Mouse (Mus musculus) lung, postnatal 14 days (tissue): Measurements from ENCODE around the gene Amer2.
"Not testable (repeated sequence)": the region's sequence is repeated elsewhere in the genome, so short reads cannot be mapped to it uniquely, and the experiment has no call there.

ENCODE experiments used
- DNase-seq: peaks from one replicate; pipeline ENCODE4 v3.0.0; 2021

Amer2 gene

GRCm38 (mm10) chr14:60372821-60373309, at the start of gene Amer2:
Amer2 (plus strand) TSS chr14:60373259.
- no peak for DNase-seq

GRCm38 (mm10) chr14:60340001-60340400, 33.1 kb upstream of the Amer2 start:
- not testable (repeated sequence) for DNase-seq

- DNase-seq: no peak
These were observed 32.5 kb upstream of the Amer2 start for GRCm38 (mm10) chr14:60340570-60340969.

- DNase-seq: no peak
These were observed 27.7 kb upstream of the Amer2 start for GRCm38 (mm10) chr14:60345326-60345876.

- DNase-seq: no peak
These were observed 14.7 kb upstream of the Amer2 start for GRCm38 (mm10) chr14:60358347-60358746.

GRCm38 (mm10) chr14:60361380-60362212, 11.5 kb upstream of the Amer2 start:
- DNase-seq: no peak

GRCm38 (mm10) chr14:60366729-60367128, 6.3 kb upstream of the Amer2 start:
- no peak for DNase-seq

- DNase-seq: no peak
These were observed 4.0 kb upstream of the Amer2 start for GRCm38 (mm10) chr14:60368769-60369666.

- no peak for DNase-seq
These were observed 3.3 kb upstream of the Amer2 start for GRCm38 (mm10) chr14:60369667-60370315.

- no peak for DNase-seq
These were observed 4.0 kb downstream of the Amer2 start for GRCm38 (mm10) chr14:60377107-60377506.

- DNase-seq: no peak
These were observed 4.5 kb downstream of the Amer2 start for GRCm38 (mm10) chr14:60377546-60377945.

- peak; percentile 29 for DNase-seq
These were observed 5.1 kb downstream of the Amer2 start for GRCm38 (mm10) chr14:60378057-60378565.

GRCm38 (mm10) chr14:60378566-60379322, 5.7 kb downstream of the Amer2 start:
- peak; percentile 34 for DNase-seq

GRCm38 (mm10) chr14:60379323-60379957, 6.4 kb downstream of the Amer2 start:
- DNase-seq: no peak

- no peak for DNase-seq
These were observed 6.9 kb downstream of the Amer2 start for GRCm38 (mm10) chr14:60379958-60380330.

- DNase-seq: no peak
These were observed 8.6 kb downstream of the Amer2 start for GRCm38 (mm10) chr14:60381671-60382070.

- no peak for DNase-seq
These were observed 10.8 kb downstream of the Amer2 start for GRCm38 (mm10) chr14:60383816-60384215.

- DNase-seq: no peak
These were observed 11.2 kb downstream of the Amer2 start for GRCm38 (mm10) chr14:60384269-60384668.

- DNase-seq: no peak
These were observed 12.1 kb downstream of the Amer2 start for GRCm38 (mm10) chr14:60385079-60385643.

- DNase-seq: no peak
These were observed 13.8 kb downstream of the Amer2 start for GRCm38 (mm10) chr14:60386591-60387501.
